Mouse (Mus musculus) regulatory T cell (primary cell): Measurements from ENCODE around the gene Gm45213.

ENCODE experiments used
- in situ Hi-C: fragments of 300-600 bp; cut with MboI, MseI; formaldehyde crosslinking; loops from one replicate; pipeline ENCODE4 v1.15.1; 2025; ENCODE audit warnings: high pct_unique_total_duplicates

The Gm45213 gene

DNA sequence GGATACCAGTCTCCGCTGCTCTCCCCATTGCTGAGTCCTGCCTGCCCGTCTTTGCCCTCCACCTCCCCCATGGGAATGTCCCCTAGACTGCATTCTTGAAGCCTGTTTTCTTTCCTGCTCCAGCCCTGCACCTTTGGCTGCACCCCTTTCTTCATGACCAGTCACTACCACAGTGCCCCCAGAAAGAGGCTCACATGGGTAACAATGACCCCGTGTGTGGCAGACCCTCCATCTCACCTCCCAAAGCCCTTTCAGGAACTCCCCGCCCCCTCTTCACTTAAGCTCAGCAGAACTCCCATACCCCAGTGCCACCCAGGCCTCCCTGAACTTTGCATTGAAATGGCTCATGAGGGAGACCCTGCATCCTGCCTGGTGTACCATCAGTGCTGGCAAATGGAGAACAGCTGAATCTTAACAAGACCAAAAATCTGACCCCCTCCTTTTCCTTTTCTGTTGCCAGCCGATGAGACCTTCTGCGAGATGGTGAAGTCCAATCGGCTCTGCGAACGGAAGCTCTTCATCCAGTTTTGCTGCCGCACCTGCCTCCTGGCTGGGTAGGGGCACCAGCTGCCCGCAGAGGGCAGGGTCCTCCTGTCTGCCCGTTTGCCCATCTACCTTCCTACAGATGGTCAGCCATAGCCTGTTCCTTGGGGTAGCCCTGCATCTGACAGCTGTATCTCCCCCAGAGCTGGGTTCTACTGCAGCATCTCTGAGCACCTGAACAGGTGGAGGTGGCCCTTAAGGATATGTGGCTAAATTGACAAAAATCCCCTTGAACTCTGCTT is 5.2 kb downstream of the Gm45213 start:
- in situ Hi-C loops: no loop called here

DNA sequence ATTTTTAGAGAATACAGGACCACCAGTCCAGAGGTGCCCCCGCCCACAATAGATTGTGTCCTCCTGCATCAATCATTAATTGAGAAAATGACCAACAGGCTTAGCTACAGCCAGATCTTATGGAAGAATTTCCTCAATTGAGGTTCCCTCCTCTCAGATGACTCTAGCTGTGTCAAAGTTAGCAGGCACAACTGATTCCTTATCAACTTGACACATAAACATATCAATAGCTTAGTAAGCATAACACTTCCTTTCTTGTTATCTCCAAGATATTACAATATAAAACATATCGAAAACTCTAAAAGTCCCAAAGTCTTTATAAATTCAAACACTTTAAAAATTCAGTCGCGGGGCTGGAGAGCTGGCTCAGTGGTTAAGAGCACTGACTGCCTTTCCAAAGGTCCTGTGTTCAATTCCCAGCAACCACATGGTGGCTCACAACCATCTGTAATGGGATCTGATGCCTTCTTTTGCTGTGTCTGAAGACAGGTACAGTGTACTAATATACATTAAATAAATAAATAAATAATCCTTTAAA is 10.6 kb downstream of the Gm45213 start:
- in situ Hi-C loops: no loop called here

DNA sequence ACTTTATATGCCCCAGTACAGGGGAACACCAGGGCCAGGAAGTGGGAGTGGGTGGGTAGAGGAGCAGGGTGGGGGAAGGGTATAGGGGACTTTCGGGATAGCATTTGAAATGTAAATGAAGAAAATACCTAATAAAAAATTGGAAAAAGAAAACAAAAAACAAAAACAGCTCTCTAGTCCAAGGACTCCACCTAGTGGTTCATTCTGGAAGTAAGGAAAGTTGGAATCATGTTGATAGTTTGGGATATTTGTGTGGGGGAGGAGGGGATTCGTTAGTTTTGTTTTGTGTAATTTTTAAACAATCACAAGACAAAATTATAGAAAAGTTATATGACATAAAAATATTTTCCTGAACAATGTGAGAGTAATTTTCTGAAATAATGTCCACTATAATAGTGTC is 12.0 kb downstream of the Gm45213 start:
- in situ Hi-C loops: loop anchor here (5.0 kb wide), 1 partner anchor 353 kb away; no protein-coding TSS in a partner anchor

DNA sequence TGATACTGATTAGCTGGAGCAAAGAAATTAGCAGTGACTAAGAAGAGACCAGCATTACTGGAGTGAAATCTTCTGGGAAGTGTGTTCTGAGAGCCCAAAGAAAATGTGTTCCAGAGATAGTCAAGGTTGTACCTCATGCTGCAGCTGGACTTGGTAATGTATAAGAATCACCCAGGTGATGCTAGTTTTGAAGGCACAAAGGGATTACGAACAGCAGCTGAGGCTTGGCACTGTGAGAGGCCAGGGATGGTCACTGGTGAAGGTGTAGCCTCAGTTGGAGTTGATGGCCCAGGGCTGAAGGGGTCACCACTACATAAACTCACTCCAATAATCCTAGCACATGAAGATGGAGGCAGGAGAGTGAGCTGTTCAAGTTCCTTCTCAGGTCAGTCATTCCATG is 15.3 kb downstream of the Gm45213 start, which contains the start of gene Snrpa1:
TSS of gene Snrpa1 (plus strand) at position 301 of the 400 bp plus-strand sequence.
- in situ Hi-C loops: loop anchor here (5.0 kb wide), 1 partner anchor 356 kb away; no protein-coding TSS in a partner anchor

DNA sequence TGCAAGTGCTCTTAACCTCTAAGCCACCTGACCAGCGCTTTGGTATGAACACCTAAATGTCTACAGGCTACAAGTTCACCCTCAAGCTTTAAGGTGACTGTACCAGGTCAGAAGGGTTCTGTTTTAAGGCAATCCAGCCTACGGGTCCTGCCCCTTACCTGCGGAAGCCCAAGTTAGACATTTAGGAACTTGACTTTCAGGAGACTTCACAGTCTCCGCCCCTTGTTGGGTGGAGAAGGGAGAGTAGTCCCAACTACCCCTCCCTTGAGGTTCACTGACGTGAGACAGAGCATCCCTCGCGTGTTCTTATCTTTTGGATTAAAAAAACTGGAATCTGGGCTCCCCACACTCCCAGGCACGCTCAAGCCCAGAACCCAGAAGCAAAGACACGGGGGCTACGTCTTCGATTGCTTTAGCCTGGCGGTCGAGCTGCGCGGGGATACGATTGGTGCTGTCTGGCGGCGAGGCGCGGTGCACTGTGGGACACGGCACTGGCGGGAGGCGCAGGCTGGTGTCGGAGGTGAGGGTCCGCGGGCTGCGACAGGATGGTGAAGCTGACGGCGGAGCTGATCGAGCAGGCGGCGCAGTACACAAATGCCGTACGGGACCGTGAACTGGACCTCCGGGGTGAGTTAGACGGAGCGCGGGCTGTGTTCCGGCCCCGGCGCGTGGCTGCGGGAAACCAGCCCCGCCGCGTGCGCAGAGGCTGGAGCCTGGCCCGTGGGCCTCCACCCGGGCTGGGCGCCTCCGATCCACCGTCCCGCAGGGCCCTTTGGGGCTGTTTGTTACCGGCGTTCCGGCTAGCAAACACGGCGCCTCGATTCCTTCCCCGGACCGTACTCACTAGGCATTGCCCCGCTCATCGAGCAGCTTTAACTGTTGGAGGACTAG is 16.9 kb downstream of the Gm45213 start:
- in situ Hi-C loops: no loop called here

DNA sequence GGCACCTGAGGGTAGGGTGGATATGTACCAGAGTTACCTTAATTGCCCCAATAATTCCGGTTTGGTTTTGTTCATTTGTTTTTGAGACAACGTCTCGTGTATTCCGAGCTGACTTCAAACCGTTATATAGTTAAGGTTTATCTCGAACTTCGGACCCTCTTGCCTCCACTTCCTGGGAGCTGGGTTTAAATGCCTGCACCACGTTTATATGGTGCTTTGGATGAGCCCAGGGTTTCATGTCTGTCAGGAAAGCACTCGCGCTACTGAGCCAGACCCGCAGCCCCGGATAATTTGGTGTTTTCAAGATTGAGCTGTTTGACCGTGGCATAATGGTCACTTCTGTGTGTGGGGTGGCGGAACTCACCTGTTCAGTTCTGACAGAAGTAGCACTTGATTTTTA is 17.7 kb downstream of the Gm45213 start:
- in situ Hi-C loops: no loop called here

DNA sequence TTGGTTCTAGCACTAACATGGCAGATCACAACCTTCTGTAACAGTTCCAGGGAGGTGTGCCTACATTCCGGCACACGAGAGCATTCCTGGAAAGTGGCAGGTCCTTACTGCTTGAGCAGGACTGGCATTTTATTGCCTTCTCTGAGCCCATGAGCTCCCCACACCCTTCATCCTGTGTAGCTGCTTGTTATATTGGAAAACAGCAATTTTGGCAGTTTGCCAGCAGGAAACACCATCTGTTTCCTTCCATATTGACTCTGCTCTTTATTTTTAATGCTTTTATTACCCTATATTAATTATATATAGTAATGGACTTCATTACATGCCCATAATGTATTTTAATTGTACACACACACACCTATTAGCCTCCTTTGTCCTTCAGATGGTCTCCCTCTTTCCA is 33.0 kb downstream of the Gm45213 start:
- in situ Hi-C loops: no loop called here

DNA sequence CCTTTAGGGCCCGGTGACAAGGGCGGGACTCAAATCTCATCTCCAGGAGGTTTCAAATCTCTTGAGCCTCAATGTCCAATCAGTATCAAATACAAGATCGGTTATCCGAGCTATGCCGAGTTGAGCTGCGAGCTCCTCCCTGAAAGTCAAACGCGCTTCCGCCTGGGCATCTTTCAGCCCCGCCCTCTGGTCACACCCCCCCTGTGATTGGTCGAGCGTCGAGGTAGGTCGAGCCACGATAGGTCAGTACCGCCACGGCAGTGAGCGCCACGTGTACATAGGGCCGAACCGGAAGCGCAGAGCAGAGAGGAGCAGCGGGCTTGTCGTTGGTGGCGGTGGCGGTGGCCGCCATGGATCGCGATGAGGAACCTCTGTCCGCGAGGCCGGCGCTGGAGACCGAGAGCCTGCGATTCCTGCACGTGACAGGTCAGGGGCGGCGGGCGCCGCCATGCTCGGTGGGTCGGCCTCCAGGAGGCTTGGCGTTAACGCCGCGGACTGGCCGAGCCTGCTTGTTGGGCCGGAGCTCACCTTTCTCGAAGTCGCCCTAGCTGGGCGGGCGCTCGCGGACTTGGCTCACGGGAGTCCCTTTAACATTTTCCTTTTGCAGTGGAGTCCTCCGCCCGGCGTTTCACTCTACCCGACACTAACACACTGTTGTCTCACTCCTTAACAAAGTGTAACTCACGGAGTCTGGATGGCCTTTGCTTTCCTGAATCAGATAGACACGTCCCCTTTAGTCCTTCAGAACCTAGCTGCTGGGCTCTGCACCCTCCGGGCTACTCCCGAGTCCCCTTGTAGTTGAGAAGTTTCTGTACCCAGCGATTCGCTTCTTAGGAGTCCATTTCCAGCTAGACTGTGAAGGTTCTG is 36.2 kb downstream of the Gm45213 start, which contains the start of gene Selenos:
TSS of gene Selenos (plus strand) at position 286 of the 867 bp plus-strand sequence.
- in situ Hi-C loops: no loop called here

DNA sequence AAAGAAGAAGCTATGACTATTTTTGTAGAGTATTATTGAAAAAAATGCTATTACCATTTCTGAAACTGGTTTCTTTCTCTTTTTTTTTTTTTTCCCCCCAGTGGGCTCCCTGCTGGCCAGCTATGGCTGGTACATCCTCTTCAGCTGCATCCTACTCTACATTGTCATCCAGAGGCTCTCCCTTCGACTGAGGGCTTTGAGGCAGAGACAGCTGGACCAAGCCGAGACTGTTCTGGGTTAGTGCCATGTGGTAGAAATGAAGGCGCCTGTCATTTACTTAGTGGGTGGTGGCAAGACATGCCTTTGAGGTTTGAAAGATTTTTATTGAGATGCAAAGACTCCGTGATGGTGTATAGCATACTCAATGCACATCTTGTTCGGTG is 36.8 kb downstream of the Gm45213 start:
- in situ Hi-C loops: no loop called here

DNA sequence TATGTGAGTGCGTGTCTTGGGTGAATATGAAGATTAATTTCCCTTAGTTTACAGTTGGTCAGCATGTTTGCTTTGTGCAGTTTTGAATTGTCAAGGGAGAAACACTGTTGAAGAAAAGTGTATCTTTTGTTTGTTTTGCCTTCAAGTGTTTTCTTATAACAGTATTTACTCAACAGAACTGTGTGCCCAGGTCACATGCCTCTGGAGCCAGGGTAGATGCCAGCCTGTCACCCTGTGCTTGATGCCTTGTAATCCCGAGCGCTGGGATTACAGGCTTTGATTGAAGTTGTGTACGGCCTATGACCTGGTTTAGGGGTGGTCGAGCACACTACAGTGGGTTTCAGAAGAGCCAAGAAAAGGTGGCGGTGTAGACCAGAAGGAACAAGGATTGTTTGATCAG is 40.4 kb downstream of the Gm45213 start:
- in situ Hi-C loops: no loop called here

DNA sequence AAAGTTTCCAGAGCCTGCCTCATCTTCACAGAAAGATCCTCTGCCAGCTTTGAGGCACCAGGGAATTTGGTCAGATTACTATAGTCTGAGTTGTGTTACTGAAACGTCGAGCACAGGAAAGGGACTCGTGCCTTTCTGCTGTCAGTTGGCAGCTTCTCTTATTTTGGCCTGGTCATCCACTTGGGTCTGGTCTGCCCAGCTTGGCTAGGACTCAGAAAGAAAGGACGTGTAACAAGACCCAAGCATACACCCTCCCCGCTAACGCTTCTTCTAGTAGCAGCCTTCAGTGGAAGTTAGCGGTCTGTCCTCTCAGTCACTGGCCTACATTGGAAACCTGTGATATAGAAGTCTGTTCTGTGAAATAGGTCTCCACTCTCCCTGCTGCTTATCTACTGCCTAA is 41.1 kb downstream of the Gm45213 start:
- in situ Hi-C loops: no loop called here

DNA sequence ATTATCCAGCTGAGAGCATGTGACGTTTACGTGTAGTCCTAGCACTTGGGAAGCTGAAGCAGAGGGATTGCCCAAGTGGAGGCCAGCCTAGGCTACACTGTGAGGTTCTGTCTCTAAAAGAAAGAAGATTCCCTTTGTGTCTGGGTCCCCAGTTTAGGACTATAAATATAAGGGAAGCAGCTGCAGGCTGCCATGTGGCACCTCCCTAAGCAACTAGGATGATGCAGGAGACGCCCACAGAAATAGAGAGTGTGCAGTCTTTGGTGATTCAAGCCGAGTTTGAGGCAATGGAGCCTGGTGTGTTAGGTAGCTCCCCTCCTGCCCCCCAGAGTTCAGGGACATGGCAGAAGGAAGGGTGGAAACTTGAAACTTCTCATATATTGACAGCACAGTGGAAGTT is 44.2 kb downstream of the Gm45213 start:
- in situ Hi-C loops: no loop called here

DNA sequence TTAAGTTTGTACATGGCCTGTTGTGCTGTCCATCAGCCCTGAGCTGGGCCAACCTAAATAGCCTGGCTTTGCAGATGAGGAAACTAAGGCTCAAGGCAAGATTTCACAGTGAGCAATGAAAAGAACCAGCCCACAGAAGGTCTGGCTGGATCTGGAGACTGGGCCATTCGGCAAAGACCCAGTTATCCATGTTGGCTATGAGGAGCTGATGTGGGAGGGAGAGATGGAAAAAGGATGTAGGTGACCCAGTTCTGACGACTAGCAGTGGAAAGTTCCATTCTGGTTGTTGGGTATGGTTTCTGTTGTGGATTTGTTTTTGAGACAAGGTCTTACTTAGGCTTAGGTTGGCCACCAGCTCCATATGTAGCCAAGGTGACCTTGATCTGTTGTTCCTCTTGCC is 44.7 kb downstream of the Gm45213 start:
- in situ Hi-C loops: no loop called here

DNA sequence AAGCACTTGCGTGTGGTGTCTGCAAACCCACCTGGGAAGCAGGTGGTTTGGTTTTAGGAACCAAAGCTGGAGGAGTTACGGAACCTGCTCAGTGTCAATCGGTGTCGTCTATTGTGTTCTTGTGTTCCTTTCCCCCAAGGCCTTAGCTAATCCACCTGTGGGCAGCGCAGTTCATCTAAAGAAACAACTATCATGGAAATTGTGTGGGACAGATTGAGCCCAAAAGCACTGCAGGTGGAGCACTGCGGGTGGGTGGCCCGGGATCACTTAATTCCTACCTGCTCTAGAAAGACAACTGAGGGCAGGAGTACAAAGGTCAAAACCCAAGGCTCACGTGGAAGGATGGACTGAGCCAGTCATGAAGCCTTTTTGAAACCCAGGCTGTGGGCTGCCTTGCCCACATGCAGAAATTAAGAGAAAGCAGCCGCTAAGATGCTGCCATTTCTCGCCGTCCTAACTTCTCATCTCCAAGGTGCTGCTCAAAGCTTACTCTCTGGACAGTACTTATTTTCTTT is 47.3 kb downstream of the Gm45213 start:
- in situ Hi-C loops: loop anchor here (10.0 kb wide), 1 partner anchor 564 kb away; no protein-coding TSS in a partner anchor

DNA sequence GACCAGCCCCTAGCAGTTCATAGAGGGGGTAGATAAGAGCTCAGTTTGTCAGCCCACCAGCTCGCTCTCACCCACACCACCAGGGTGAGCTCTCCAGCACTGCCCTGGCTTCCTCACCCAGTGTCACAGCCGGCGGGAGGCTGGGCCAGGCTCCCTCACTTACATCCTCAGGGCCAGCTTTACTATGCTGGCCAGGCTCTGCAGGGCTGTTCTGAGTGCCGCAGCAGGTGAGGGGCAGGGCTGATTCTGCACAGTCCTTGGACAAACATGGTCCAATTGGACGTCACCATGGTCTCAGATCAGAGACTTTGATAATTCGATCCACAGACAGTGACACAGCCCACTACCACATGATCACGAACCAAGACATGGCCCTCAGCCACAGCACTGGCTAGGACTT is 48.2 kb downstream of the Gm45213 start:
- in situ Hi-C loops: loop anchor here (10.0 kb wide), 1 partner anchor 563 kb away; no protein-coding TSS in a partner anchor

DNA sequence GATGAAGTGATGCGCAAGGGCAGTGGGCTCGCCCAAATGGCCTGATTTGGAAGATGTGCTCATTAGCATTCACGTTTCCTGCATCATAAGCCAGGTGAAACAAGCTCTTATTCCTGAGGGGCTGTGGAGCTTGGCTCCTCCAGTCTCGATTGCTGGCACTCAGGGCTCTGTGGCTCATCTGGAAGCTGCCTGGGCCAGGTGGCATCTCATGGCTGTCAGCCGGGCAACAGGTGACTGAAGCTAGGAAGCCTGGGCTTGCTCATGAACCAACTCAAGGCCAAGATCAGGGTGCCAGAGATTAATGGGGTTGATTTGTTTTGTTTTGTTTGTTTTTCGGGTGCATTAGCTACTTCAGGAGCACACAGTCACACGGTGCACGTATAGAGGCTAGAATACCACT is 49.3 kb downstream of the Gm45213 start:
- in situ Hi-C loops: loop anchor here (10.0 kb wide), 1 partner anchor 562 kb away; no protein-coding TSS in a partner anchor

DNA sequence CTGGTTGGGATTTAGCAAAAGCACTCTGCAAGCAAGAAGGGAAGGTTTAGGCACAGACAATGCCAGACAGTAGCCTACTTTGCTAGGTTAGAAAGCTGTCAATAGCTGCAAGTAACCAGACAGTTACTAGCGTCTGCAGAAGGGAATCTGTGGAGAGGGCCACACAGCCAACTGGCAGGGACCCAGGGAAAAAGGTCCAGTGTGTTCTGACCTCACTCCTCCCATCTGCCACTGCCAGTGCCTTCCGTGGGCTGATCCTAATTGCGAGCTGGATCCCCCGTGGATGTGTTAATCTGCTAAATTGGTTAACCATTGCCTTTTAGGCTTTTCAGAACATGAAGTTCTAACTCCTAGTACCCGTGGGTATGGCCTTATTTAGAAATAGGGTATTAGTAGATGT is 50.7 kb downstream of the Gm45213 start:
- in situ Hi-C loops: loop anchor here (10.0 kb wide), 1 partner anchor 561 kb away; no protein-coding TSS in a partner anchor

DNA sequence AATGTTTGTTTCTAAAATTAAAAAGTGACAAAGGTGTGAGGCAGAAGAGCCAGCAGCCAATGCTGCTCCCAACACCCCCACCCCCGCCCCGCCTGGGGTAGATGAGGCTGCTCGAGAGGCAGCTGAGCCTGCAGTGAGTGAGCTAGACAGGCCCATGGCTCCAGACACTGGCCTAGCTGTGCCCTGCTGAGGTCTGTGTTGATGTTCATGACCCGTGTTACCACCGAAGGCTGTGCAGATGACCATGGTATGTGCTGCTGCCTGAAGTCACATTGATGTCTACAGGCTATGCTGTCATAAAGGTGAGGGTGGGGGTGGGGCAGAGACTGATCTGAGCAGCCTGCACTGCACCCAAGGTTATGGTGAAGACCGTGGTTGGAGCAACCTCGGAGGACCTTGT is 55.4 kb downstream of the Gm45213 start:
- in situ Hi-C loops: loop anchor here (10.0 kb wide), 1 partner anchor 556 kb away; no protein-coding TSS in a partner anchor

DNA sequence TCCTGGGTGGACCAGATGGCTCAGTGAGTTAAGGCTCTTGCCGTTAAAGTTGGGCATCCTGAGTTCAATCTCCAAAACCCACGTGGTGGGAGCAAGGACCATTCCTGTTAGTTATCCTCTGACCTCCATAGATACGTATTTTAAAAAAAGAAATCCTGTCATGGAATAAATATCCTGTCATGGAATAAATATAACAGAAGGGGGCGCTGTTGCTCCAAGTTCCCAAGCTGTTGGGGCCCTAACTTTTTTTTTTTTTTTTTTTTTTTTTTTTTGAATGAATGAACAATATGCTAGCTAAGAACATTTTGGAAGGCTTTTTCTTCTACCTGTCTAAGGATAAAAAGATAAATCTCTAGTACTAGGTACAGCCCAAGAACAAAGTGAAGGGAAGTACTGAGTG is 58.5 kb downstream of the Gm45213 start:
- in situ Hi-C loops: loop anchor here (5.0 kb wide), 2 partner anchors 145 to 200 kb away; no protein-coding TSS in a partner anchor

DNA sequence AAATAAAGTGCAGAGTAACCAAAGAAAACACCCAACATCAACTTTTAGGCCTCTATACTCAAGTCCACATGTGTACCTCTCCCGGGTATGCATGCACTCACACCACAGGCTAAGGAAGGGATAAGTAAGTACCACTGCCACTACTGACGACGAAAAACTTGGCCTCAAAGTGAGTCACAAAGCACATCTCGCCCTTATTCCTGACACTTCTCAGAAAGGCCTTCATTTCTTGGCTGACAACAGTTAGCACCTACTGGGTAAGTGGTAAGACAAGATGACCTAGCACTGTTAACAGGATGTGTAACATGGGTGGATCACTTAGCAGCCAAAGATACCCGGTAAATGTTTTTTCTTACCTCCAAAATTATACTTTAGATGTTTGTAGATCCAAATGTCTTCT is 61.1 kb downstream of the Gm45213 start:
- in situ Hi-C loops: loop anchor here (5.0 kb wide), 2 partner anchors 143 to 198 kb away; no protein-coding TSS in a partner anchor
